Mouse (Mus musculus) megakaryocyte-erythroid progenitor cell, adult 5 weeks (primary cell): ENCODE data around the gene Tacr2. TPM values are rescaled to one million over a fixed set of nuclear protein-coding genes. Genes with fewer than 3 reads are reported as not detected.

Experiments
- polyA plus RNA-seq: library from polyadenylated mRNA; stranded (reverse); fragments of >175 nt; gene quantifications from 2 replicates; pipeline ENCODE4 v1.2.3, GENCODE M21; 2012

Tacr2 gene
- not detected in 2 replicates for polyA plus RNA-seq

GRCm38 (mm10) chr10:62252000-62252488 is at the start of gene Tacr2:
Gene Tacr2 (plus strand): TSS chr10:62252438.

GRCm38 (mm10) chr10:62230708-62231394 is 21.4 kb upstream of the Tacr2 start, which contains the start of gene Tspan15:
Gene Tspan15 (minus strand): TSS chr10:62231251.

Other genes with a start within 250 kb of the Tacr2 start
- not detected in 2 replicates for gene Neurog3, start 119.3 kb upstream of the Tacr2 start, polyA plus RNA-seq
- gene Fam241b, start 108.5 kb upstream of the Tacr2 start, polyA plus RNA-seq: 0.28 and 0.40 TPM in 2 replicates
- 0.35 and 0.45 TPM in 2 replicates for gene Tspan15, start 21.2 kb upstream of the Tacr2 start, polyA plus RNA-seq
- gene Hk1, start 127.5 kb downstream of the Tacr2 start, polyA plus RNA-seq: 254 and 322 TPM in 2 replicates
- gene Hkdc1, start 170.1 kb downstream of the Tacr2 start, polyA plus RNA-seq: 0.02 TPM in 1 of 2 replicates, not detected in the other
- gene 4930507D05Rik, start 197.1 kb downstream of the Tacr2 start, polyA plus RNA-seq: 0.18 and 0.41 TPM in 2 replicates
- 18.6 and 27.3 TPM in 2 replicates for gene Supv3l1, start 197.3 kb downstream of the Tacr2 start, polyA plus RNA-seq
- gene Vps26a, start 234.4 kb downstream of the Tacr2 start, polyA plus RNA-seq: 11.1 and 11.4 TPM in 2 replicates